In genomic region chr9:59281871-59282682, GRCm38 (mm10) we compare ENCODE assay signal across 8 mouse cellular contexts. TPM values are rescaled to one million over a fixed set of nuclear protein-coding genes. Genes with fewer than 3 reads are reported as not detected.
DNase-seq lines count a peak whose midpoint lies in the region; ATAC-seq and TF ChIP-seq lines count a peak whose summit lies in the region.

No protein-coding gene starts in this region.

- no peak for TF ChIP-seq EP300 in lung, postnatal 0 days (IDR thresholded peaks at IDR 0.05)

- TF ChIP-seq CTCF in lung, postnatal 0 days (IDR thresholded peaks at IDR 0.05), result peak; percentile 86

- no peak overlapping the region for H3K9ac ChIP-seq in lung, postnatal 0 days (replicated peaks; ENCODE audit: low read depth)

- 56% methylated on average over 22 of the region's 27 CpGs for WGBS in hindbrain, embryonic 10.5 days
- 33% methylated on average over 20 of the region's 27 CpGs for WGBS in lung, postnatal 0 days

- H3K27ac ChIP-seq in hindbrain, embryonic 10.5 days, result no peak overlapping the region
- no peak overlapping the region for H3K27ac ChIP-seq in lung, postnatal 0 days (ENCODE audit: low read length)

- peak overlapping the region; percentile 25; the same call in 1 of the 2 replicates for H3K4me2 ChIP-seq in lung, postnatal 0 days (replicated peaks; ENCODE audit: low read depth, low read length)

- peaks cover 7% of the 10 kb centered on the region for H3K4me1 ChIP-seq in hindbrain, embryonic 10.5 days (replicated peaks)
- H3K4me1 ChIP-seq in lung, postnatal 0 days (ENCODE audit: insufficient read depth, low read depth, low read length), result no peaks in the 10 kb centered on the region

- DNase-seq in MN1 (ENCODE audit: low spot score), result peak; percentile 69
- DNase-seq in cerebellum, adult 8-10 months, result peak; percentile 78
- peak; percentile 49 to 87 for DNase-seq in frontal cortex, adult 2 months (ENCODE audit: extremely low spot score in 1 of 2, low spot score in 1 of 2)
- DNase-seq in hindbrain, embryonic 10.5 days (ENCODE audit: low spot score), result peak; percentile 82
- peak; percentile 81 to 82 for DNase-seq in layer of hippocampus, postnatal 14 days (ENCODE audit: low spot score in 2 of 2)
- peak; percentile 89 for DNase-seq in lung, postnatal 0 days (ENCODE audit: low spot score)
- DNase-seq in ovary, postnatal 14 days (ENCODE audit: low spot score), result peak; percentile 76
- peak; percentile 77 for DNase-seq in thymus, postnatal 0 days (ENCODE audit: low spot score)

- H3K36me3 ChIP-seq in hindbrain, embryonic 10.5 days, result no peaks in the 10 kb centered on the region
- H3K36me3 ChIP-seq in lung, postnatal 0 days (ENCODE audit: insufficient read depth, low read length), result no peaks in the 10 kb centered on the region

- ATAC-seq in lung, postnatal 0 days, result peak; percentile 79

- peak overlapping the region; percentile 29; the same call in 1 of the 2 replicates for H3K4me3 ChIP-seq in hindbrain, embryonic 10.5 days
- H3K4me3 ChIP-seq in lung, postnatal 0 days (ENCODE audit: low read depth, low read length), result no peak overlapping the region

- no peaks in the 10 kb centered on the region for H3K27me3 ChIP-seq in hindbrain, embryonic 10.5 days (ENCODE audit: insufficient read depth, poor library complexity, severe bottlenecking)
- no peaks in the 10 kb centered on the region for H3K27me3 ChIP-seq in lung, postnatal 0 days (replicated peaks; ENCODE audit: insufficient read depth, low read length)

- no peaks in the 10 kb centered on the region for H3K9me3 ChIP-seq in hindbrain, embryonic 10.5 days
- H3K9me3 ChIP-seq in lung, postnatal 0 days (ENCODE audit: low read length), result no peaks in the 10 kb centered on the region

RNA-seq across cellular contexts. Expression of gene Adpgk, which starts 9.3 kb away (rescaled TPM):
- 18.0 and 19.7 TPM in 2 replicates for polyA plus RNA-seq in frontal cortex, adult 2 months (2012; rRNA removed)
- 39.6 and 42.6 TPM in 2 replicates for polyA plus RNA-seq in hindbrain, embryonic 10.5 days (2016; fragmentation: Nextera tagmentation; extraction: Ambion mirVana)
- total RNA-seq in layer of hippocampus, postnatal 14 days (2021), result 10 to 100 TPM; 17.3 to 17.6 TPM
- 26.6 and 26.7 TPM in 2 replicates for polyA plus RNA-seq in lung, postnatal 0 days (2015; fragmentation: Nextera tagmentation; extraction: Ambion mirVana)
- 19.1 and 20.6 TPM in 2 replicates for polyA plus RNA-seq in thymus, postnatal 0 days (2015; fragmentation: Nextera tagmentation; extraction: Ambion mirVana)
